Mouse (Mus musculus) gastrocnemius, postnatal 25 days (tissue): ENCODE data around the gene Adcy4. TPM values are rescaled to one million over a fixed set of nuclear protein-coding genes. Genes with fewer than 3 reads are reported as not detected.

ENCODE experiments used
- DNase-seq: peaks from one replicate; pipeline ENCODE4 v3.0.0; 2022
- total RNA-seq, 2 experiments: library from RNA; stranded (reverse); gene quantifications; 1 replicate in 1 of 2; 2 replicates in 1 of 2; pipeline ENCODE4 v1.2.3; 2021

Gene Adcy4
- total RNA-seq, 2 experiments from 2014 or later = 6.4 to 6.5 TPM

DNA sequence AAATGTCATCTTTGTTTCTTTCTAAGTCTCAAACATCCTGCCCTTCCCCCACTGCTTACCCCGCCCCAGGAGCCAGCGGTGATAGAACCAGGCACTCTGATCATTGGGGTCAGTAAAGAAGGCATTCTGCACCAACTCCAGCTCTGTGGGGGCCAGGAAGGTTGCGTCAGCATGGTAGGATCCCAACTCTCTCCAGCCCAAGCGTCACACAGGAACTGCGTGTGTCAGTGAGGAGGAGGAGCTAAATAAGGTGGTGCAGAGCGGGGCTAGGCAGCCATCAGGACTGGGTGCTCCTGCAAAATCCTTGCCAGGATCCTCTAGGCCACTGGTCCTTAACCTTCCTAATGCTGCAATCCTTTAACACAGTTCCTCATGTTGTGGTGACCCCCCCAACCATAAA, 64.2 kb downstream of the Adcy4 start:
- no peak for DNase-seq

Other genes with a start within 250 kb of the Adcy4 start
- gene Pck2, start 243.8 kb downstream of the Adcy4 start, total RNA-seq = 1 to 10 TPM; 4.7 to 6.9 TPM
- 100 to 1,000 TPM in 1 of 2 experiments, 10 to 100 TPM in 1; 97.3 to 105 TPM for gene Dcaf11, start 224.1 kb downstream of the Adcy4 start, total RNA-seq
- not detected for gene A730061H03Rik, start 223.7 kb downstream of the Adcy4 start, total RNA-seq
- gene Fitm1, start 208.5 kb downstream of the Adcy4 start, total RNA-seq = 100 to 1,000 TPM; 329 to 343 TPM
- gene Psme1, start 206.0 kb downstream of the Adcy4 start, total RNA-seq = 10 to 100 TPM; 66.4 to 67.6 TPM
- 10 to 100 TPM; 33.4 to 34.1 TPM for gene Emc9, start 198.8 kb downstream of the Adcy4 start, total RNA-seq
- 10 to 100 TPM; 42.9 to 58.4 TPM for gene Psme2, start 193.0 kb downstream of the Adcy4 start, total RNA-seq
- 10 to 100 TPM; 11.1 to 20.7 TPM for gene Rnf31, start 192.4 kb downstream of the Adcy4 start, total RNA-seq
- gene Irf9, start 180.5 kb downstream of the Adcy4 start, total RNA-seq = 1 to 10 TPM; 4.1 to 5.4 TPM
- under 1 TPM in 1 of 2 experiments, not detected in 1; 0.54 TPM for gene Rec8, start 166.1 kb downstream of the Adcy4 start, total RNA-seq
- 10 to 100 TPM; 56.8 to 76.0 TPM for gene Ipo4, start 148.1 kb downstream of the Adcy4 start, total RNA-seq
- gene Gm49378, start 146.2 kb downstream of the Adcy4 start, total RNA-seq = 1 to 10 TPM in 1 of 2 experiments, under 1 TPM in 1; 0.72 to 1.2 TPM
- gene Tm9sf1, start 140.3 kb downstream of the Adcy4 start, total RNA-seq = 10 to 100 TPM; 15.8 to 17.6 TPM
- gene Tssk4, start 133.9 kb downstream of the Adcy4 start, total RNA-seq = under 1 TPM in 1 of 2 experiments, not detected in 1; 0.24 TPM
- 10 to 100 TPM; 15.0 to 17.3 TPM for gene Mdp1, start 123.6 kb downstream of the Adcy4 start, total RNA-seq
- 1 to 10 TPM; 2.4 to 3.3 TPM for gene Gmpr2, start 112.2 kb downstream of the Adcy4 start, total RNA-seq
- gene Nedd8, start 112.0 kb downstream of the Adcy4 start, total RNA-seq = 100 to 1,000 TPM; 180 to 191 TPM
- 1 to 10 TPM; 7.5 to 8.2 TPM for gene Tinf2, start 102.3 kb downstream of the Adcy4 start, total RNA-seq
- not detected for gene Tgm1, start 70.2 kb downstream of the Adcy4 start, total RNA-seq
- 10 to 100 TPM; 10.3 TPM for gene Rabggta, start 61.8 kb downstream of the Adcy4 start, total RNA-seq
- gene Dhrs1, start 38.4 kb downstream of the Adcy4 start, total RNA-seq = 10 to 100 TPM; 29.4 to 32.7 TPM
- gene Nop9, start 38.4 kb downstream of the Adcy4 start, total RNA-seq = 10 to 100 TPM; 11.3 to 12.0 TPM
- gene Cideb, start 25.6 kb downstream of the Adcy4 start, total RNA-seq = not detected
- under 1 TPM in 1 of 2 experiments, not detected in 1; 0.10 TPM for gene Ltb4r2, start 22.7 kb downstream of the Adcy4 start, total RNA-seq
- gene Ltb4r1, start 18.1 kb downstream of the Adcy4 start, total RNA-seq = not detected
- 1 to 10 TPM; 1.3 to 1.7 TPM for gene Ripk3, start 4.8 kb upstream of the Adcy4 start, total RNA-seq
- 1 to 10 TPM; 3.2 to 5.9 TPM for gene Nfatc4, start 39.0 kb upstream of the Adcy4 start, total RNA-seq
- 1 to 10 TPM; 2.6 to 4.1 TPM for gene Nynrin, start 69.9 kb upstream of the Adcy4 start, total RNA-seq
- gene Cbln3, start 100.3 kb upstream of the Adcy4 start, total RNA-seq = not detected
- 1 to 10 TPM; 7.0 to 9.1 TPM for gene Khnyn, start 100.9 kb upstream of the Adcy4 start, total RNA-seq
- 10 to 100 TPM; 95.7 to 98.1 TPM for gene Sdr39u1, start 116.2 kb upstream of the Adcy4 start, total RNA-seq
- gene Cma1, start 160.6 kb upstream of the Adcy4 start, total RNA-seq = 1 to 10 TPM; 2.7 to 4.1 TPM
- not detected for gene Cma2, start 166.9 kb upstream of the Adcy4 start, total RNA-seq
- not detected for gene Mcpt1, start 233.9 kb upstream of the Adcy4 start, total RNA-seq
- not detected for gene Mcpt9, start 246.4 kb upstream of the Adcy4 start, total RNA-seq